Mouse (Mus musculus) forebrain, embryonic 11.5 days (tissue): ENCODE results near the gene Gpc5. TPM values are rescaled to one million over a fixed set of nuclear protein-coding genes. Genes with fewer than 3 reads are reported as not detected.

ENCODE experiments used
- ATAC-seq: fragments of 200-750 bp; cut with Nextera tagmentation; replicated peaks from 2 replicates; pipeline ENCODE4 v1.8.0; 2017; ENCODE audit warnings: moderate TSS enrichment; ENCODE audit not compliant: low FRiP score
- DNase-seq: peaks from one replicate; pipeline ENCODE4 v3.0.0-alpha.2; 2017; ENCODE audit warnings: low spot score
- H3K27ac ChIP-seq: fragments of 300-500 bp; sonication (generic); 2 replicates; pipeline ENCODE4 v1.5.1; 2014; ENCODE audit warnings: low read depth, low read length
- H3K27me3 ChIP-seq: fragments of 300-500 bp; sonication (generic); 2 replicates; pipeline ENCODE4 v1.6.1; 2014; ENCODE audit warnings: mild to moderate bottlenecking, low read length, mixed read lengths; ENCODE audit not compliant: control insufficient read depth, insufficient read depth
- H3K36me3 ChIP-seq: fragments of 300-500 bp; sonication (generic); 2 replicates; pipeline ENCODE4 v1.6.1; 2014; ENCODE audit warnings: mild to moderate bottlenecking, low read length, moderate library complexity, mixed read lengths; ENCODE audit not compliant: control insufficient read depth, insufficient read depth
- H3K4me1 ChIP-seq: fragments of 300-500 bp; sonication (generic); replicated peaks from 2 replicates; pipeline ENCODE4 v1.6.1; 2014; ENCODE audit warnings: low read length, mixed read lengths; ENCODE audit not compliant: control insufficient read depth, insufficient read depth
- H3K4me2 ChIP-seq: fragments of 300-500 bp; sonication (generic); 2 replicates; pipeline ENCODE4 v1.6.1; 2014; ENCODE audit warnings: low read depth, mild to moderate bottlenecking, low read length, moderate library complexity, mixed read lengths; ENCODE audit not compliant: severe bottlenecking
- H3K4me3 ChIP-seq: fragments of 300-500 bp; sonication (generic); 2 replicates; pipeline ENCODE4 v1.5.1; 2014; ENCODE audit warnings: low read depth, low read length
- H3K9ac ChIP-seq: fragments of 300-500 bp; sonication (generic); 2 replicates; pipeline ENCODE4 v1.6.1; 2014; ENCODE audit warnings: low read length
- H3K9me3 ChIP-seq: fragments of 300-500 bp; sonication (generic); 2 replicates; pipeline ENCODE4 v1.6.1; 2016; ENCODE audit warnings: low read length, mixed read lengths; ENCODE audit not compliant: control insufficient read depth
- WGBS: fragments of 180-500 bp; shearing (Covaris S2); extraction: QIAGEN DNeasy Blood & Tissue Kit; methylation state at CpG from one replicate; pipeline ENCODE4 v1.1.7; 2014; 5-methylcytosine and 5-hydroxymethylcytosine counted together
- microRNA counts: library from miRNA; unstranded; fragments of <30 nt; microRNA quantifications from one replicate; lab custom pipeline; 2015
- microRNA-seq: library from miRNA; unstranded; fragments of <30 nt; microRNA quantifications from one replicate; pipeline ENCODE4, GENCODE M21; 2016; ENCODE audit not compliant: insufficient number of aligned reads
- polyA plus RNA-seq: library from polyadenylated mRNA; unstranded; fragments of >200 nt; fragmentation: Nextera tagmentation; extraction: Ambion mirVana; gene quantifications from 2 replicates; pipeline ENCODE4 v1.2.1, GENCODE M21; 2014

Gene Gpc5
- polyA plus RNA-seq, 1 experiment from 2014 or later: 0.48 TPM

- DNase-seq: no peak
- Histone ChIP-seq H3K4me3 (no peak overlapping the region), H3K9me3 (no peaks in the 10 kb centered on the region), H3K4me1 (no peaks in the 10 kb centered on the region), H3K9ac (no peak overlapping the region), H3K27ac (no peak overlapping the region), H3K4me2 (no peak overlapping the region), H3K27me3 (no peaks in the 10 kb centered on the region), H3K36me3 (no peaks in the 10 kb centered on the region)
- WGBS: 53% methylated on average over 1 of the region's 1 CpGs
- ATAC-seq: peak; percentile 74
Observed at GRCm38 (mm10) chr14:116559990-116560389, 1468.0 kb downstream of the Gpc5 start.

MicroRNAs within 50 kb of the gene (microRNA counts, 519-probe panel; counts per million panel counts)
- microRNA mmu-miR-18a (lab: Ali Mortazavi, UCI) (4,544 counts per million, percentile 40 among the panel's probes with 10 or more counts), microRNA mmu-miR-19a (lab: Ali Mortazavi, UCI) (7,819 counts per million, percentile 98 among the panel's probes with 10 or more counts), microRNA mmu-miR-19b (lab: Ali Mortazavi, UCI) (7,279 counts per million, percentile 94 among the panel's probes with 10 or more counts), microRNA mmu-miR-20a+mmu-miR-20b (lab: Ali Mortazavi, UCI) (8,225 counts per million, percentile 99 among the panel's probes with 10 or more counts), microRNA mmu-miR-92a (lab: Ali Mortazavi, UCI) (2,152 counts per million, percentile 3 among the panel's probes with 10 or more counts)

Small RNA genes lying within 50 kb of the gene (microRNA-seq; reads per million reads assigned to microRNA genes)
- 63,741 reads per million, percentile 100 among the genes with 10 or more reads in this experiment for gene Mir17
- gene Mir18: 15,708 reads per million, percentile 96 among the genes with 10 or more reads in this experiment
- gene Mir19a: 138 reads per million, percentile 38 among the genes with 10 or more reads in this experiment
- gene Mir19b-1: 50.5 reads per million, percentile 27 among the genes with 10 or more reads in this experiment
- gene Mir20a: 27,047 reads per million, percentile 99 among the genes with 10 or more reads in this experiment
- 9,630 reads per million, percentile 91 among the genes with 10 or more reads in this experiment for gene Mir92-1
